Mouse (Mus musculus) kidney, adult 9 months (tissue): ENCODE data around the gene Map2k6.
A peak's percentile ranks its signal among the peaks of the same experiment; 100 is the strongest.

Experiments
- DNase-seq: peaks from one replicate; pipeline ENCODE4 v3.0.0; 2022

The Map2k6 gene

DNA sequence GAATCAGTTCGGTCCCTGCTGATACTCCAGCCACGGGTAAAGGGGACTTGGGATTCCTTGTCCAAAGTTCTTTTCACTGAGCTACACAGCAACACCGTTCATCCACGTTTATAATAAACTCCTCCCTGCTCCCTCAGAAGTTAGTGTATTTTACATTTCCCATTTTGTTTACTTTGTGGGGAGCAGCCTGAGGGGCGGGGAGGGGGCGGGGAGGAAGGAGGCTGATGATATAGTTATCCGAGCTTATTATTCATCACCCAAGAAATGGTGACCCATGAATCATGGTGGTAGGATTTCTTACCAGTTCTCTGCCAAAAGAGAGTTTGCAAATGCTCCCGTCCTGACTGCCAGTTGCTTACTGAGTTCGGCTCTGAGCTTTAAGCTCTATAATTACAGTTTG is 6.7 kb downstream of the Map2k6 start:
- DNase-seq: no peak

DNA sequence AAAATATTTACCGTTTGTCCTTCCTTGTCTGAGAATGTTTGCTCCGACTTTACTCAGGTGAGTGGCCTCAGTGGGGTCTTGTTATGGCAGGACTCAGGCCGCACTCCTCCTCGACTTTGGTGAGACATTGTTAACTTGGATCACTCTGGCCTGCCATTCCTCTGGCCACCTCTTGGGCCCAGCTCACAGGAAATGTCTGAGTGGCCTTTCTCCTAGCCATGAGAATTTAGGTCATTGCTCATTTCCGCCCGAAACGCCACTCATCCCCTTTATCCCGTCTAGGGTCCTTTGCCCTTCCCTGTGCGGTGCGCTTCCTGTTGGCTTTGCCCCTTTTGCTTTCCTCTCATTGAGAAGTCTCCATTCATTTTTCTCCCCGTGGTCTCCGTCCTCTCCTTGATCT is 10.2 kb downstream of the Map2k6 start:
- DNase-seq: no peak

DNA sequence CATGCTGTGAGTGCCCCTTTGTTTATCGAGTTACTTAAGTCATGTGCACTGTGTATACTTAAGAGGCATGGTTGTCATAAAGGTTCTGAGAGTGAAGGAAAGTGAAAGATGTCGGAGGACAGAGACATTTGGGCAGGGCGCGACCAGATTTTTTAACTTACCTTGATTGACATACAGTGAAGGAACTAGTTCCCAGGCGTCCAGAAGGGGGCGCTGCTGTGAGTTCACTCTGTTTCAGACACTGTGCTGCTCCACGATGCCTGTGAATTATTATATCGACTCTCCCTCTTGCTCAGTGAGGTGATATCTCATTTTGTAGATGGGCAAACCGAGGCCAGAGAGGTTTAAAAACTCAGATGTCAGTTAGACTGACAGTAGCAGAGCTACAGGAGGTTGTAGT is 10.9 kb downstream of the Map2k6 start:
- DNase-seq: peak; percentile 56

DNA sequence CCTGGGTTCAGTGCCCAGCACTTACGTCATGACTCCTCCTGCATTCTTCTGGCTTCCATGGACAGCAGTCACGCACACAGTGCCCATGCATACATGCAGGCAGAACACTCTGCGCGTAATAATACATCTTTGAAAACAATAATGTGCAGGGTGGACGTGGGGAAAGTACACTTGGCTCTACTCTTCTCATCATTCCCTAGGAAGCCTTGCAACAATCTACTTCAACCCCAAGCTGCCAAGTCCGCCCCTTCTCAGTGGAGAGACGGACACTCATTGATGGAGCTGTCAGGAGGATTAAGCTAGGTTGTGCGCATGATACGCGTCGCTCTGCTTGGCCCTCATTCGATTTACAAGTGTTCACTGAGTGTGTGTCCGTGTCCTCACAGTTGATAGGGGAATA is 12.7 kb downstream of the Map2k6 start:
- no peak for DNase-seq

DNA sequence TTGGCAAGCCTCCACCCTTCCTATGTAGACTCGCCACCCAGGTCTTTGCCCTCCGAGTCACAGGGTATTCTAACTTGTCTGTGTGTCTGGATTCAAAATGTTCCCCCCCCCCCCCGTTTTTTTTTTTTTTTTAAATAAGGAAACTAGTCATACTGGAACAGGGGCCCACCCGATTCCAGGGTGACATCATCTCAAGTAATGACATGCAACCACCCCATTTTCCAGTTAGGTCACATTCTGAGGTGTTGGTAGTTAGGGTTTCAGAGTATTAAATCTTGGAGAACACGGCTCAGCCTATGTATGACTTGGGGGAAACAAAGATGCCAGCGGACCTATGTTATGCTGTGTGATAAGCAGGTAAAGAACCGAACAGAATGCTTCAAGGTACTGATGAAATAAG is 15.3 kb downstream of the Map2k6 start:
- DNase-seq: no peak

DNA sequence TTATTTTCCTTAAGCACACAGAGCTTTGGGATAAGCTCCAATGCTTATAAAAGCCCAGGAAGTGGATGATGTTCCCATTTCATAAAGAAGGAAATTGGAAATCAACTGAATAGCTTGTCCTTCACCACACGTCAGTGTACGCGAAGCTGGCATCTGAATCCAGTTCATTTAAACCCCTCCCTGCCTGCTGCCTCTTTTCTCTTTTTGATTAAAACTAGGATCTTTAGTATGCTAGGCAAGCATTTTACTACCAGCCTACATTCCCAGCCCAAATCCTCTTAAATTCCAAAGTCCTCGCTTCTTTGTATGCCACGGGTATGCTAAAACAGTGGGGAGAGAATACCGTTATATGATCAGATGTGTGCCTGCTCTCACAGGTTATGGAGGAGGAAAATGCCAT is 17.8 kb downstream of the Map2k6 start:
- no peak for DNase-seq

DNA sequence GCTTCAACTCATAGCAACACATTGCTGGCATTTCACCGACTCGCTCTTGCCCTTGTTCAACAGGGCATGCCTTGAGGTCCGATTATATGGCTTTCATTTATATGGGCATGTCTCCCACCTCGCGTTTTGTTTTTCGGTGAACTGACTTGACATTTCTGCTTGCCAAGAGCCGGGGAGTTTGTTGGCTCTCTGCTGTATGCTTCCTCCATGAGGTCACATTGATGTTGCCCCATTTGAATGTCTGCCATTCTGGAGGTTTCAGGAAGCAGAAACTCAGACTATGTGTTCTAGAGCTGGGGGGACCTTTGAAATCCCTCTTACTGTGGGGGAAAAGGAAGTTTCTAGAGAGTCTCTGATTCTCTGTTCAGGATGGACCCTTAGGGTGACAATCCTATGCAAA is 21.5 kb downstream of the Map2k6 start:
- no peak for DNase-seq

DNA sequence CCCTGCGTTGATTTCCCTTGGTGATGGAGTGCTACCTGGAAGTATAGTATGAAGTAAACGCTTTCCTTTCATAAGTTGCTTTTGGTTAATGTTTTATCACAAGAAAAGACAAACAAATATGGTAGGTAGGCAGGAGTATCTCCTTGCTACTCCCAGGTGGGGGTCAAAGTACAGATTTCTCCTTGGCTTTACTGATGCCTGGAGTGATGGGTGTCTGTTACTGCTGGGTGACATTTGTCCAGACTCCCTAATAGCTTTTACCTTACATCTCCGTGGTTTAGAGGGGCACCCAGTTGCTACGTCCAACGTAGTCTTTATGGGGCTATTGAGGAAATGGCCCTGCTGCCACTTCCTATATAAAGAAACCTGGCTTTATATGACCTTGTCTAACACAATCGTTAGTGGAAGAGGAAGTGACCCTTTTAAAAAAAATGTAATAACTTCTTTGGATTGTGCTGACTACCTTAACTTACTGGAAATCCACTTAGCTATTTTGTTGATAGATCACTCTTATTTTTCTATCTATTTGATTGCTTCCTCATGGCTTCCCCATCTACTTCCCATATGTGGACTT is 27.7 kb downstream of the Map2k6 start:
- no peak for DNase-seq

DNA sequence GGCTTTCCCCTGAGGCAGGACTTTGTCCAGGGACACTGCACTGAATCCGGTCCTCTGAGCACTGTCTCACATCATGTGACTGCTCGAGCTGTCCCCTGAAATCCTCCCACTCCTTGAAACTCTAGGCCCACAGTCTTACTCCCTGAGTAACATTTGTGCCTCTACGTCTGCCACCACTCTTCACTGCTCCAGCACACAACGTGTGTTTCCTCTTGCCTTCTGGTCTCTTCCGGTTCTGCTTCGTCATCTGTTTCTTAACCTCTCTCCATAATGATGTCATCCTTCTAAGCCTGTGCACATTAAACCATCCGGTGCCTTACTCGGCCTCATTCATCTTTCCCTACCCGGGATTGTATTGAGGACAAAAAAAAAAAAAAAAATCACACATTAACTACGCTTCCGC is 28.2 kb downstream of the Map2k6 start:
- peak; percentile 56 for DNase-seq

DNA sequence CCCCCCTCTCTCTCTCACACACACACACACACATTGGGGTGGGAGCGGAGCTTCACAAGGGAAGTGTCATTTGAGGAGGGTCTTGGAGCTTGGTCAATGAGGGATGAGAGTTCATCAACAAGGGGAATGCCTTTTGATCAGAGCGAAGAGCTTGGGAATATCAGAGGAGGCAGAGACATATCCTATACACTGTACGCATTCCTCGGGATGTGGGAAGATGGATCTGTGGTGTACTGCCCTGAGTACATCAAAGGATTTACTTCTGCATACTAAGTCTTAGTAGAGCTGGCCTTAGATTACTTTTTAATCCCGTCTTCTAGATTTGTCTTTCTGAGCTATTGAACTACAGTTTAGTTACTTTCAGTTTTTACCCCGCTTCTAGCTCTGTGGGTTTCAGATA is 30.1 kb downstream of the Map2k6 start:
- no peak for DNase-seq

DNA sequence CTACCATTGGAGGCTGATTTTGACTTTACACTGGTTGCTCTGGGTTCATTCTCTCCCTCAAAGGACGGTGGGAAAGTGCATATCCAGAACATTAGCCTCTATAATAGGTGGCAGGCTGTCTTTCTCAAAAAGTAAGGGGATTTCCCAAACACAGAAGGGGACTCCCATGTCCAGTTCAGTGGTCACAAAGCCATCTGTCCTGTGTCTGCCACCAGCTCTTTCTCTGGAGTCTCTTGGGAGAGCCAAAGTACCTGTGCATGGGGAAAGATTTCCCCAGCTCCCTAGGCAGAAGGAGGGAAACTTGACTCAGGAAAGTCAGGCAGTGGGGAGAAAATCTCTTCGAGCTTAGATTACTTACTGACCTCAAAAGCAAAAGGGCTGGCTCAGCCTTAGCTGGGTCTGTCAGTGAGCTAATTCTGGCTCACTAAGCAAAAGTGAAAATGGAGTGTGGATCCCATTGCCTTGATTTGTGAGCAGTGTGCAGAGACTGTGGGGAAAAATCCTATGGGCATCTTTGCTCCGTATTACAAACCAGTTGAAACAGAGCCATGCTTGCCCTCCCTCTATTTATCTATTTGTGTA is 31.0 kb downstream of the Map2k6 start:
- no peak for DNase-seq

DNA sequence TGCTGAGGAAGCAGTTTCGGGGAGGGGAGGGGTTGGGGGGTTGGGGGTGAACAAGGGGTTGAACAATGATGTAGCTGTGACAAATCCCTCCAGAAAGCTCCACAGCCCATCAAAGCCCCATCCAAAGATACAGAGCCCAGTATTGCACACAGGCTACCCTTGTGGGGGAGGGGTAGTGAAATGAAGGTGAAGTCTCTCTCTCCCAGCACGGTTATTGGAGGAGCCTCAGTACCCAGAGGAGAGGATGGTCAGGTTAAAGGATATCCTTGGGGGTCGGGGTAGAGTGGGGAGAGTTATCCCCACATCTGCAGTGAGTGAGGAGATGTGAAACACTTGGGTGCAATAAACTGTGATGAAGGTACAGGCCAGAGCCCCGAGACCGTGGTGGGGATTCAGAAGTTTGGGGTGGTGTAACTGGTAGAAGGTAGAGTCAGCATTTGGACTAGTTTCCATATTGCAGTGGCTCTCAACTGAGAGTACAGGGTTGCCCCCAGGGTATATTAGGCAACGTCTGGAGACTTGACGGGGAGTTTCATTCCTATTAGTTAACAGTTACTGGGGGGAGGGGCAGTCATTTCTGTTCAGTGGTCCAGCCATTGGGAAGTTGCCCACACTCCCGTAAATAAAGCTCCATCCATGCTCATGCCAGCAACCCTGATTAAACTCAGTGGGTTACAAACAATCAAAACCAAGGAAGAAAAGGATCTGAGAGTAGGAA is 37.1 kb downstream of the Map2k6 start:
- DNase-seq: peak; percentile 35

DNA sequence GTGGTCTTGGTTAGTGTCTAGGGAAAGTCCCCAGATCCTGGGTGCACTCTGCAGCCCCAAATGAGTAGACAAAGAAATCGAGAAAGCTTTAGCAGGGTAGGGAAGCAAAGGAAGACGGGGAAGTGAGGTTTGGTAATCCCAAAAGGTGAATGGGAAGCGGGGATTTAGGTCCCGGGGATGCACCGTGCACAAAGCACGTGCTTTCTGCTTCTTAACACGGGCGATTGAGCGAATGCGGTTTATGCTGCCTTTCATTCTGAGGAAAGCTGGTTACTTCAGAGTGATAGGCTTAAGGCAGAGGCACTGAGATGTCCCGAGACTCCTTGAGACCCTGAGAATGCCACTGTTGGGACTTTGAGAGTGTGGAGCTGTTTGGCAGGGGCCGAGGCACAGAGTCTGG is 38.1 kb downstream of the Map2k6 start:
- DNase-seq: no peak

DNA sequence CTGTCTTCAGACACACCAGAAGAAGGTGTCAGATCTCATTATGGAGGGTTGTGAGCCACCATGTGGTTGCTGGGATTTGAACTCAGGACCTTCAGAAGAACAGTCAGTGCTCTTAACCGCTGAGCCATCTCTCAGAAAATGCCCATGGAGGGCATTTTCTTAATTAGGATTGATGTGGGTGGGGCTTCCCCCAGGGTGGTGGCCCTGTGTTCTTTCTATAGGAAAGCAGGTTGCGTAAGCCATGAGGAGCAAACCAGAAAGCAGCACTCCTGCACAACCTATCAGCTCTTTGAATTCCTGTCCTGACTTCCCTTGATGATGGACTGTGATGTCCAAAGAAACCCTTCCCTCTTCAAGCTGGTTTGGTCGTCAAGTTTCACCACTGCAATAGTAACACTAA is 39.2 kb downstream of the Map2k6 start:
- no peak for DNase-seq

DNA sequence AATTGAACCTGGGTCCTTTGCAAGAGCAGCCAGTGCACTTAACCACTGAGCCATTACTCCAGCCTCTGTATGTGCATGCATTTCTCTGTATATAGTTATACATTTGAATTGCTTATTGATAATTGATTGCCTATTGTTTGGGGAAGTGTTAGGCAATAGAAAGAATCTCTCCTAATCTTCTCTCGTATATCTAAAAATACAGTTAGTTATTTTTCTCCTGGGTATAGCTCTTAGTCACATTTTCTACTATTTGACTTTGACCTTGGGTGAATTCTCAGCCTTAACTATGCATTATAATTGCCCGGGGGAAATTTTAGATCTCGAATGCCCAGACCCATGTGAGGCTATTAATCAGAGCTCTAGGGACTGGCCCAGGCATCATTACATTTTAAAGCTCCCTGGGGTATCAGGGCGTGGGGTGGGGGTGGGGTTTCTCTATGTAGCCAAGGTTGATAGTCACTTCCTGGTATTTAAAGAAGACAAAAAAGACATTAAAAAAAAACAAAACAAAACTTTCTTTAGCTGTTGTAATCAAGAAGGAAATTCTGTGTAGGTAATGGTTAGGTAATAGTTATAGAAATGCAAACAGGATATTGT is 39.9 kb downstream of the Map2k6 start:
- no peak for DNase-seq

DNA sequence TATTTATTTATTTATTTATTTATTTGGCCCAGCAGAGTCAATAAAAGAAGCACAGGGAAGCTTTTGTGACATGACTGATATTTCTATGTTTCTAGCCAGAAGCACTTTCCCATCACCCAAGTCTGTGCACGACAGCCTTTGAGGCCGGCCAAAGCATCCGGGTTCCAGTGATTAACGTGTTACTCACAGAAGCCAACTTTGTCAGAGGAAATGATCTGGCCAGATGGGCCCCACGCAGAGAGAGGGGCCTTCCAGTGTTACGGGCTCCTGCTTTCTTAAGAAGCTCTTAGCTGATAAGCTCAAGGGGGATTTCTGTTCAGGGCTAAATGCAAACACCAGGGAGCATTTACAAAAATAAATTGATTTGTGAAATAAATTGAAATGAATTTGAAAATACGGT is 40.4 kb downstream of the Map2k6 start:
- DNase-seq: no peak

DNA sequence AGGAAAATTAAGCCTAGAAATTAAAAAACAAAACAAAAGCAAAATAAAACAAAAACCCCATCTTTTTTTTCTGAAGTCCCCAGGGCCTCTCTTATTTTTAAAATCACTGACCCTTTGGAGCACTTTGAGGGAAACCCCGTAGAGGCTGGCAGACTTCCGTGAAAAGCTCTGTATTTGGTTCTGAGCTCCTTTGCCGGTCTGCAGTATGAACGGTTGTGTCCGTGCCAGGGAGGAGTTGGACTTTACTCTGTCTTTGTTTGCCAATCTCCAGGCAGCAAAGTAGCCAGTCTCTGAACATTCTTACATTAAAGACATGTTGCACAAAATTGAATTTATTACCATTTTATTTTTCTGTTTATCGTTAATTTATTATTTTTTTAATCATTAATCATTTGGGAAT is 45.7 kb downstream of the Map2k6 start:
- DNase-seq: peak; percentile 87

DNA sequence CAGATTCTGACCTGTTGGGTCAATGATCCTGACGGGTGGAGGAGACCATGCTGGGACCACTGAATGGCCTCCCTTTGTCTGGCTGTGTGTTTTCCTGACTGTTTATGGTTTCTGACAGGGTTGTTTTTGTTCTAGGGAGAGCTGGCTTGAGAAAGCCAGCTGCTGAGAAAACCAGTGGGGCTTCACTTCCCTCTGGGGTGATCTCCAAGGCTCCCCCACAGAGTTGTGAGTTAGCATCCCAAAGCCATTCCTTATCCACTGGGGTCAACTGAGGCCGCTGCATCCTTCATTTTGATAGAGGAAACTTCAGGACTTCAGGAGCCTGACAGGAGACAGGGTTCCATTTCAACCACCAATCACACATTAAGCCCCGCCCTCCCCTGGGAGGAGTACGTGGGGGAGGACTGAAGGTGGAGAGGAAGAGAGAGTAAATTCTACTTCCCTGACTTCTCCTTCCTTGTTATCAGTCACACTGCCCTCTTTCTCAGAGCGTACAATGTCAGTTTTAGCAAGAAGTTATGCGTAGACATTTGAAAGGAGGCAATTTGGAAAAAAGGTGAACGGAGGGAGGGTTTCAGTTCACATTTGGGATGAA is 49.3 kb downstream of the Map2k6 start:
- DNase-seq: peak; percentile 64

DNA sequence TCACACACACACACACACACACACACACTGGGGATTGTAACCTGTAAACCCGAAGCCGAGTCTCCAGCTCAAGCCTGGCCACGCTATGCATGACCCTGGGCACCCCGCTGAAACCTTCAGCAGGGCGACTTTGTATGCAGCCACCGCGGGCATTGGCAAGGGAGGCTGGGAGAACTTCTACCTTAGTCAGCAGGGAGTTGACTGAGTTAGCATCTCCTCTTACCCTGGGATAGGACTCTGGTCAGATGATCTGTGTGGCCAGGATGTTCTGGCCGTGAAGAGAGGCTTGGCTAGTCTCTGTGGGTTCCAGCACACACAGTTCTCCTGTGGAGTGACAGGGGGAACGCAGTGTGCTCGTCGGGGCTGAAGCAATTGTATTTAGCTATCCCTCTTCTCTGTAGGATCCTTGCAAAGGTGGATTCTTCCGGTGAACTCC is 49.8 kb downstream of the Map2k6 start:
- peak; percentile 71 for DNase-seq

DNA sequence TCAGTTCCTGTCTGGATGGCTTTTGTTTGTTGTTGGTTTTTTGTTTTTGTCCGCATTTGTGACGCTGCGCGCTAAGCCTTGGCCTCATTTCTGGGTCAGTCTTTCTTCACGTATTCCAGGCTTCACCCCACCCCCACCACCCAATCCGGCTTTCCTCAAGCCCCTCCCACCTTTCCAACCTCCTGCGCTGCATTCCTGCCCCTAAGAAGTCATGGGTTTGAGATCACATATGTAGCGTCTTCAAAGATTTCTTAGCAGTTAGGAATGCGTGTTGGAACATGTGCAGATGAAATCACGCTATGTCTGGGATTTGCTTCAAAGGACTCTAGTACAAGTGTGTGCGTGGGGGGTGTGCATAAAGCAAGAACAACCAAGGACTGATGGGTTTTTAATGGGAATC is 50.3 kb downstream of the Map2k6 start:
- DNase-seq: no peak

DNA sequence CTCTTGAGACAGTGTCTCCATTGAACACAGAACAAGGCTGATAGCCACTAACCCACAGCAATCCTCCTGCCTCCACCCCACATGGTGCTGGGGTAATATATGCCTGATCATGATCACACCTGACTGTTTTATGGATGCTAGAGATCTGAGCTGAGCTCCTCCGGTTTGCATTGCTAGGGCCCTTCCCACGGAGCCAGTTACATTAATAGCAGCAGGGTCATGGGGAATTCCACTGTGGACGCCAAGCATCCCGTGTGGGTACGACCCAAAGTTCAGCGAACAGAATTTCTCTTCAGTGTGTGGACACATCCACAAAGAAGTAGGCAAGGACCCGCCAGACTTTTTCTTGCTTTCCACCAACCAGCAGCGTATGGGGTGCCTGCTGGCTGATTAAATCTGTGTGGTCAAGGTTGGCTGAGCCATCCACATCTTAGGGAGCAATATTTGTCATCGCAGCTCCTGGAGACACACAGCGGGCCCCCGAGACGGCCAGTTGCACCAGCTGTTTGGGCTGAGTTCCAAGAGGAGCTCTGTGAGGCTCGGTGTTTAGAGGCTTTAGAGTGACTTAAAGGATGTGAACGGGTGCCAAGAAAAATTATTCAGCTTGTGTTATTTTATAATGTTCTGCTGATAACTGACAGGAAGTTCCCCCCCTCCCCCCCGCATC is 51.3 kb downstream of the Map2k6 start:
- no peak for DNase-seq

DNA sequence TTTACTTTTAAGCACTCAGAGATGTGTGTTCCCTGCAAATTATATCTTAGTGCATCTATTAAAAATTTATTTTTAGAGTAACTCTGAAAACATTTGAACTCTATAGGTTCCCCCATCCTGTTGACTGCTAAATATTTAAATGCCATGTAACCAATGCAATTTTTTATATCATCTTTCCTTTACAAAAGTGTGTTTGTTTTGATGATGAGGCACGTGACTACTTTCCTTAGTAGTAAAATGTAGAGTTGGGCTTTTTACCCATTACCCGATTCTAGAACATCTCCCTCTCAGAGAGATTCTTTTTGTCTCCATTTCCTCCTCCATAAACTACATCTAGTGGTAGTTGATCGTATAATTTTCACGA is 51.8 kb downstream of the Map2k6 start:
- DNase-seq: no peak

DNA sequence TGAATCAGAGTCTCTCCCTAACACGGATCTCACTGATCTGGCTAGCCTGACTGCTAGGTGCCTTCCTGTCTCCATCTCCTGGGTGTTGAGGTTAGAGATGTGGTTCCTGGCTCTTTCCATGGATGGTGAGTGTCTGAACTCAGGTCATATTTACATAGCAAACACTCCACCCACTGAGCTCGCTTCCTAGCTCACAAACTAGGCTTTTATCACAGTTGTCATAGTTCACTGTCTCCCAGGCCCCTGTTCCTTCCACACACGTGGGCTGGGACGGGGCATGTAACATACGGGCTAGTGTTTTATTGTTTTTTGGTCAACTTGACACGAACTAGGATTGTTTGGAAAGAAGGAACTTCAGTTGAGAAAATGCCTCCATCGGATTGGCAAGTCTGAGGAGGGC is 52.7 kb downstream of the Map2k6 start:
- no peak for DNase-seq
